Mouse (Mus musculus): ENCODE measurements around the gene Traf1.

The Traf1 gene

GRCm38 (mm10) chr2:34902731-34903130, 58.8 kb downstream of the Traf1 start:
- DNase-seq (ENCODE audit: low read depth, low spot score) = no peak

- DNase-seq (ENCODE audit: low read depth, low spot score) = no peak
Measured at GRCm38 (mm10) chr2:34901726-34902125, 59.8 kb downstream of the Traf1 start.

GRCm38 (mm10) chr2:34900412-34900811, 61.2 kb downstream of the Traf1 start:
- no peak for DNase-seq (ENCODE audit: low read depth, low spot score)

GRCm38 (mm10) chr2:34899682-34900081, 61.9 kb downstream of the Traf1 start:
- no peak for DNase-seq (ENCODE audit: low read depth, low spot score)

- no peak for DNase-seq (ENCODE audit: low read depth, low spot score)
Measured at GRCm38 (mm10) chr2:34897820-34898219, 63.8 kb downstream of the Traf1 start.

- no peak for DNase-seq (ENCODE audit: low read depth, low spot score)
Measured at GRCm38 (mm10) chr2:34896821-34897460, 64.6 kb downstream of the Traf1 start.

GRCm38 (mm10) chr2:34895503-34896113, 66.0 kb downstream of the Traf1 start:
- DNase-seq (ENCODE audit: low read depth, low spot score) = no peak

GRCm38 (mm10) chr2:34893950-34894349, 67.6 kb downstream of the Traf1 start:
- DNase-seq (ENCODE audit: low read depth, low spot score) = no peak

All from embryo, embryonic 11.5 days (tissue).